Mouse (Mus musculus): ENCODE results near the gene Chst10. TPM values are rescaled to one million over a fixed set of nuclear protein-coding genes. Genes with fewer than 3 reads are reported as not detected.

Chst10 gene
- polyA plus RNA-seq (2014; fragmentation: Illumina TruSeq; extraction: RNeasy Lipid Tissue Mini Kit (QIAGEN cat#74804); ENCODE audit: low read depth, low replicate concordance) = 1.2 TPM

GRCm38 (mm10) chr1:38897431-38898248 lies at the start of gene Chst10:
Gene Chst10, minus strand, starts transcription at chr1:38898161.

DNA sequence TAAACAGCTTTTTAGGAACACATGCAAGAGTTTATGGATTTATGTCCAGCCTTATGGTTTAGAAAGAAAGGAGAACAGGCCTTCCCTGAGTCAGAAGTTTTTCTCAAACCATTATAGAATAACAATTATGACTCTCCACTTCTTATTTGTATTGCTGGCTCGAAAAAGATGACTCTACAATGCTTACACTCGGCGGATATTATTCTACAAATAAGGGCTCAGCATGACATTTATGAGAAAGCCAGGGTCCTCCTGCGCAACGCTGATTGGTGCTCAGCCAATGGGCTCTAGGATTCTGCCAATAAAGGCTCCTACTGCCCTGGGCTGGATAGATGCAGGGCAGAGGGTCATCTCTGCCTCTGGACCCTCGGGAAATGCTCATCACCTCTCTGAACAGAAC lies 40.9 kb upstream of the Chst10 start, which contains the start of gene Nms:
Gene Nms (plus strand): TSS at position 301 of the 400 bp plus-strand sequence.

DNA sequence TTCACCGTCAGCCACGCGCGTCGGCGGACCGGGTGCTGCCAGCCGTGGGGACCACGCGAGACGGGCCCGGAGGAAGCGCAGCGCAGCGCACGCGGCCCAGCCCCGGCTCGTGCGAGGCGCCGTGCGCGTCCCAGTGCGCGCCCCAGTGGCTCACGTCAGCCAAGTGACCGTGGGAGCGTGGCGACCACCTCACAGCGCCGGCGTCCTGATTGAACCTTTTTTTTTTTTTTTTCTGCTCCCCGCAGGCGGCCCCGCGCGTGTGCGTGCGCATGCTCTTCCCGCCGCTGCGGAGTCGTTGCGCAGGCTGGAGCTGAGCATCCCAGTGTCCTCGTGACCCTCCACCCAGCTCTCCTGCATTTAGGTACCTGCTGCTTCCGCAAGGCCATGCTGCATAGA lies 61.5 kb downstream of the Chst10 start, which contains the start of gene Lonrf2:
Gene Lonrf2 (minus strand): TSS at position 235 of the 396 bp plus-strand sequence.

Other genes starting within 250 kb of the Chst10 start
- gene Aff3, start 233.2 kb downstream of the Chst10 start, polyA plus RNA-seq (2014; fragmentation: Illumina TruSeq; extraction: RNeasy Lipid Tissue Mini Kit (QIAGEN cat#74804); ENCODE audit: low read depth, low replicate concordance) = 1.7 TPM
- gene Lonrf2, start 61.5 kb downstream of the Chst10 start, polyA plus RNA-seq (2014; fragmentation: Illumina TruSeq; extraction: RNeasy Lipid Tissue Mini Kit (QIAGEN cat#74804); ENCODE audit: low read depth, low replicate concordance) = 2.2 TPM
- gene Nms, start 41.0 kb upstream of the Chst10 start, polyA plus RNA-seq (2014; fragmentation: Illumina TruSeq; extraction: RNeasy Lipid Tissue Mini Kit (QIAGEN cat#74804); ENCODE audit: low read depth, low replicate concordance) = not detected
- gene Pdcl3, start 87.4 kb upstream of the Chst10 start, polyA plus RNA-seq (2014; fragmentation: Illumina TruSeq; extraction: RNeasy Lipid Tissue Mini Kit (QIAGEN cat#74804); ENCODE audit: low read depth, low replicate concordance) = 100 TPM